Mouse (Mus musculus): ENCODE data around the gene Vdr. TPM values are rescaled to one million over a fixed set of nuclear protein-coding genes. Genes with fewer than 3 reads are reported as not detected.

The Vdr gene
- polyA plus RNA-seq (2017; shearing (Covaris generic)), result 10 to 100 TPM in 1 of 2 experiments, under 1 TPM in 1; 0.93 to 15.9 TPM

DNA sequence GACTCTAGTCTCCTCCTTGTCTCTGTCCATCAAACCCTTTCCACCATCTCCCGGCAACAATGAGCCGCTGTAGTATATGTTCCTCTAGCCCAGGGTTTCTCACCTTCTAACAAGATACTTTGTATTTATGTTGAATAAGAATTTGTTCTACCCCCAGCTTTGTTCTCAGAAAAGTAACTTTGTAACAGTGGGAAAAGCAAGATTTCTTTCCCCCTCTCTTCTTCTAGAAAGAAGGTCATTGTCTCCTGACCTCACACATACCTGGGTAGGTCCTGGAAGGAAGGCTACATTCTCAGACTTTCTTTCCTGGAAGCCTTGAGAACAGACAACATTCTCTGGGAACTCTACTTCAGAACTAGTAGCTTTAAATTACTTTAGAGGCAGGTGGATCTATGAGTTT lies at the start of gene Vdr:
TSS of gene Vdr (minus strand) at position 101 of the 400 bp plus-strand sequence.

DNA sequence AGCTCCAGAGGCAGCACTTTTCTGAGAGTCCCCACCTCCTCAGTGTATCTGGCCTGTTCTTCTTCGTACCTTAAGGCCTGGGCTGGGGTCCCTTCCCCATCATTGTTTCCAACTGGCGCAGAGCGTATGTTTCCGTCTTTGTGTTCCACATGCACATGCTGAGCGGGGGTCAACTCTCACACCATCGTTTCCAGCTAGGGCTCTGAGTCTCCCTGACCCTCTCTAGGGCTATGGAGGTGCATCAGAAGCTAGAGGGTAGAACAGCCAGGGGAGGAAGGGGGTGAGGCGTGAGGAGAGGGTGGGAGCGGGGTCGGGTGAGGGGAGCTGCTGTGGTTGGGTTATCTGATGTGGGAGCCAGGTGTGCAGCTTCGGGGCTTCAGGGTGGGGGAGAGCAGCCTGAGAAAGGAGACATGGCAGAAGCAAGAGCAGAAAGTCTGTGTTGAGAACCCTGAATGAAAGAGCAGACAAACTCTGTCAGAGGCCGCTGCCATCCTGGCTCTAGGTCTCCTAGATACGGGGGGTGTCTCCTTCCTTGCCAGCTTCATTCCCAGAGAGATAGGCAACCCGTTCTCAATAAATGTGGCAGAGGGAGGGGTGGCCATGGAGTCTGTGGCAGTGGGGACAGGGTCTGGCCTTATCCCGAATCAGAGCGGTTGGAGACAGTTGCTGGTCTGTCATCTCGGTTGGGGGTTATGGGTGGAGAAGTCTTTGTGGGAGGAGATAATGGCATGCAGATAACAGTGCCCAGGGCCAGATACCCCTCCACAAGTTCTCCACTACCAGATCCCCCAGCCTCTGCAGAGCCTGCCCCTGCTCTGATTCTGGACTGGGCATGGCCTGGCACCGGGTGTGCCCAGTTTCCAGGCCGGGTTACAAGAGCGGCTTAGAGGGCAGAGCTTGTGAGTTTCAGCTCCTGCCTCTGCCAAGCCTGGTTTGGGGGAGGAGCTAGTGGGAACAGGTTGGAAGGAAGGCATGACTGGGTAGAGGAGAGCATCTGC lies 66.1 kb downstream of the Vdr start, which contains the start of gene Hdac7:
TSS of gene Hdac7 (minus strand) at position 466 of the 998 bp plus-strand sequence.

Other genes starting within 250 kb of the Vdr start
- 10 to 100 TPM; 26.1 to 31.8 TPM for gene Rpap3, start 204.8 kb downstream of the Vdr start, polyA plus RNA-seq (2017; shearing (Covaris generic))
- gene Endou, start 179.3 kb downstream of the Vdr start, polyA plus RNA-seq (2017; shearing (Covaris generic)), result 1 to 10 TPM in 1 of 2 experiments, under 1 TPM in 1; 0.27 to 1.1 TPM
- gene Rapgef3, start 142.7 kb downstream of the Vdr start, polyA plus RNA-seq (2017; shearing (Covaris generic)), result 1 to 10 TPM in 1 of 2 experiments, under 1 TPM in 1; 0.83 to 1.7 TPM
- gene Slc48a1, start 132.1 kb downstream of the Vdr start, polyA plus RNA-seq (2017; shearing (Covaris generic)), result 10 to 100 TPM; 42.8 to 51.0 TPM
- 10 to 100 TPM; 73.1 to 87.2 TPM for gene Hdac7, start 66.1 kb downstream of the Vdr start, polyA plus RNA-seq (2017; shearing (Covaris generic))
- gene Tmem106c, start 53.6 kb upstream of the Vdr start, polyA plus RNA-seq (2017; shearing (Covaris generic)), result 10 to 100 TPM; 21.7 to 30.0 TPM
- gene Col2a1, start 94.1 kb upstream of the Vdr start, polyA plus RNA-seq (2017; shearing (Covaris generic)), result under 1 TPM; 0.04 to 0.18 TPM
- 1 to 10 TPM; 7.5 to 7.8 TPM for gene Pfkm, start 182.0 kb upstream of the Vdr start, polyA plus RNA-seq (2017; shearing (Covaris generic))
- 10 to 100 TPM; 35.0 to 45.7 TPM for gene Senp1, start 183.1 kb upstream of the Vdr start, polyA plus RNA-seq (2017; shearing (Covaris generic))